Mouse (Mus musculus): ENCODE data around the gene Mdga2.

- TF ChIP-seq CTCF (IDR thresholded peaks at IDR 0.05) (no peak), EP300 (IDR thresholded peaks at IDR 0.05) (no peak)
These were observed 163.0 kb downstream of the Mdga2 start for GRCm38 (mm10) chr12:67059136-67060014.

Data from lung, postnatal 0 days (tissue).